Mouse (Mus musculus) liver, adult 2 months (tissue): ENCODE measurements around the gene Dcst2. TPM values are rescaled to one million over a fixed set of nuclear protein-coding genes. Genes with fewer than 3 reads are reported as not detected.

Experiments used
- DNase-seq: peaks from one replicate; pipeline ENCODE4 v3.0.0-alpha.2; 2011; ENCODE audit warnings: low read depth, low spot score; ENCODE audit errors: extremely low read depth
- H3K27ac ChIP-seq: fragments of 200-500 bp; replicated peaks from 2 replicates; pipeline ENCODE4 v1.5.1; 2012; ENCODE audit warnings: low read depth, mild to moderate bottlenecking, control low read depth, inconsistent platforms, low read length; ENCODE audit not compliant: insufficient read depth
- H3K27me3 ChIP-seq: fragments of 200-500 bp; 2 replicates; pipeline ENCODE4 v1.6.1; 2012; ENCODE audit warnings: mild to moderate bottlenecking, moderate library complexity, low read length, inconsistent platforms; ENCODE audit not compliant: control insufficient read depth, insufficient read depth
- H3K36me3 ChIP-seq: fragments of 200-500 bp; 2 replicates; pipeline ENCODE4 v1.6.1; 2012; ENCODE audit warnings: low read length, inconsistent platforms; ENCODE audit not compliant: control insufficient read depth, insufficient read depth
- H3K4me1 ChIP-seq: fragments of 200-500 bp; 2 replicates; pipeline ENCODE4 v1.6.1; 2011; ENCODE audit warnings: low read length; ENCODE audit not compliant: control insufficient read depth, insufficient read depth
- H3K4me3 ChIP-seq: fragments of 200-500 bp; 2 replicates; pipeline ENCODE4 v1.5.1; 2011; ENCODE audit warnings: low read depth, mild to moderate bottlenecking, control low read depth, low read length, moderate library complexity; ENCODE audit not compliant: insufficient read depth
- H3K79me2 ChIP-seq: fragments of 200-500 bp; 2 replicates; pipeline ENCODE4 v1.6.1; 2012; ENCODE audit warnings: inconsistent platforms, mild to moderate bottlenecking, low read length, moderate library complexity; ENCODE audit not compliant: control insufficient read depth, insufficient read depth
- H3K9ac ChIP-seq: fragments of 200-500 bp; 2 replicates; pipeline ENCODE4 v1.6.1; 2012; ENCODE audit warnings: low read depth, mild to moderate bottlenecking, control low read depth, inconsistent platforms, low read length
- CTCF ChIP-seq: fragments of 200-500 bp; IDR thresholded peaks from 2 replicates; pipeline ENCODE4 v1.5.1; 2011; ENCODE audit warnings: low read depth, low read length, control low read depth
- POLR2A ChIP-seq: fragments of 200-500 bp; IDR thresholded peaks from 2 replicates; pipeline ENCODE4 v1.6.1; 2011; ENCODE audit warnings: low read length, control low read depth; ENCODE audit not compliant: insufficient read depth; ENCODE audit errors: extremely low read depth
- WGBS: fragments of 180-500 bp; shearing (Covaris S2); methylation state at CpG from one replicate; pipeline ENCODE4 v1.1.7; 2018; 5-methylcytosine and 5-hydroxymethylcytosine counted together
- polyA plus RNA-seq: library from polyadenylated mRNA; depleted of rRNA; stranded (reverse); fragments of >200 nt; gene quantifications from 2 replicates; pipeline ENCODE4 v1.2.3, GENCODE M21; 2012
- total RNA-seq: library from RNA; depleted of rRNA; stranded (reverse); fragments of >200 nt; gene quantifications from 2 replicates; pipeline ENCODE4 v1.2.3, GENCODE M21; 2014

The Dcst2 gene
- total and polyA plus RNA-seq, 2 experiments: not detected

DNA sequence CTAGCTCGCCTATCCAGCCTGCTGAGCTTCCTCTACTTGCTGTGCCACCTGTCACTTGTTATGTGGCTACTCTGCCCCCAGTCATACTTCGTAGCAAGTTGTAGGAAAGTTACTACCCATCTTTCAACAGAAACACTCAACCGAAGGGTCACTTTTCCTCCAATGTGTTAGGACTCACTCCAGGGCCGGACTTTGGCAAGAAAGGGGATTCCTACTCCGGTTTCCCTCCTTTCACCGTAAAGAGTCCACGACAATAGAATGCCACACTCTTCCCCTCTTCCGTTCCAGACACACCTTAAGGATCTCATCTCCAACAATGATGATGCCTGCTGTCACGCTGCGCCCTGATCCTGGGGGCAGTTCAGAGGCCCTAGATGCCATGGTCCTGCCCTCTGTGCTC lies 49.1 kb downstream of the Dcst2 start:
- Histone ChIP-seq H3K9ac (peak overlapping the region; percentile 83), H3K4me1 (peaks cover 22% of the 10 kb centered on the region), H3K79me2 (peaks cover 4% of the 10 kb centered on the region; the same call in 1 of the 2 replicates), H3K36me3 (peaks cover 4% of the 10 kb centered on the region), H3K27ac (peak overlapping the region; percentile 93), H3K4me3 (peak overlapping the region; percentile 69), H3K27me3 (no peaks in the 10 kb centered on the region)
- TF ChIP-seq POLR2A (no peak), CTCF (no peak)
- peak; percentile 54 for DNase-seq
- 34% methylated on average over 10 of the region's 10 CpGs for WGBS

DNA sequence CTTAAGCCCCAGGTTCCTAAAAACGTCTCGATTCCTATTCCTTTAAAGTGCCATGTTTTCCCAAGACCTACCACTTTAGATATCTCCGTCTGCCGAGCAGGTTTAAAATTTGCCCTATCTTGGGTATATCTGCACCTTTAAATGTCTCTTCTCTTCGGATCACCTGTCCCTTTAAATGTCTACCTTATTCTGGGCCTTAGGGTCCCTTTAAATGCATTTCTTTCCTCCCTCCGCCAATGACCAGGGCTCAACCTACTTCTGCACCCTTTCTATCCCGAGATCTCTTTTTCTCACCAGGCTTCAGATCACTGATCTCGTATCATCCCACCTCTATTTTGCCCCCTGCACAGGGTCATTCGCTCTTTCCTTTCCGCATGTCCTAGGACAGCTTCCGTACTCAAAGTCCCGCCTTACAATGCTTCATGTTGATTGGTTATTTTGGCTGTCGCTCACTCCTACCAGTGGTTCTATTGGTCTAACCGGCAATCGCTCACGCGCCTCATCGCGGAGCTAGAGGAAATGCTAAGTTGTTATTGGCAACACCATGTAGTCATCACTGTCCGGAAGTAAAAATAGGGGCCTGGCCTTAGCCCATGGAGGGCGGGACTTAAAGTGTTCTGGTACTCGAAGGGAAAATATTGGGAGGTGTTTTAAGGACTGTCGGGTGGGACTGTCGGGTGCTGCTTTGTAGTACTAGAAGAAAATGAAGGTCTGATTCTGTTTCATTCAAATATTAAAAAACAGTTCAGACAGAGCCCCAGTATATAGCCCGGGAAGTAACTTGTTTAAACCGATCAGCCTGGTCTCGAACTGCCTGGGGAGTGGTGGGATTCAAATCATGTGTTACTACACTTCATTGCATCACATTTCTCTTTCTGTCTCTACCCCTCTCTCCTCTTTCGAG lies 50.0 kb downstream of the Dcst2 start, which contains the start of gene Flad1:
TSS of gene Flad1 (minus strand) at position 381 of the 904 bp plus-strand sequence.
- Histone ChIP-seq H3K27me3 (no peaks in the 10 kb centered on the region), H3K4me3 (peak within 1 kb of the TSS; percentile 69), H3K9ac (peak within 1 kb of the TSS; percentile 83), H3K79me2 (peaks cover 5% of the 10 kb centered on the region; the same call in 1 of the 2 replicates), H3K4me1 (peaks cover 22% of the 10 kb centered on the region), H3K27ac (peak within 1 kb of the TSS; percentile 93), H3K36me3 (peaks cover 4% of the 10 kb centered on the region)
- peak; percentile 99 for DNase-seq
- WGBS: 3% methylated on average over 28 of the region's 28 CpGs
- TF ChIP-seq POLR2A (no peak), CTCF (no peak)

DNA sequence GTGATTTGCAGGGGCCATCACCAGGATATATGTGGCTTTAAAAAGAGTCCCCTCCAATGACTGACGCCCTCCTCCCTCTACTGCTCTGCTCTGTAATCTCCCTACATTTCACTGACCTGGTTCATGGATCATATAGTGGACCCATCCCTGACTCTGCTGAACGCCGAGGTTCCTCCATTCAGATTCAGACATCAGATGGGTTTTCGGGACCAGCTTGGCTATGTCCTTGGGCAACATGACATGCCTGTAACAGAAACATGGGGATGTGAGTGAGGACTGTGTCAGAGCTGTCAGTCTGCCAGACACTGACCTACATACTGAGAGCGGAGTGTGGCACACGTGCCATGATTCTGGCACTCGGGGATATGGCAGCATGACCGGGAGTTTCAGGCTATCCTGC lies 54.4 kb downstream of the Dcst2 start:
- peaks cover 8% of the 10 kb centered on the region for H3K4me1 ChIP-seq
- H3K27me3 ChIP-seq: no peaks in the 10 kb centered on the region
- H3K9ac ChIP-seq: no peak overlapping the region
- no peak overlapping the region for H3K27ac ChIP-seq
- DNase-seq: no peak
- 96% methylated on average over 8 of the region's 8 CpGs for WGBS
- H3K4me3 ChIP-seq: no peak overlapping the region
- peaks cover 4% of the 10 kb centered on the region for H3K36me3 ChIP-seq
- H3K79me2 ChIP-seq: peaks cover 3% of the 10 kb centered on the region; the same call in 1 of the 2 replicates
- no peak for TF ChIP-seq CTCF
- no peak for TF ChIP-seq POLR2A

DNA sequence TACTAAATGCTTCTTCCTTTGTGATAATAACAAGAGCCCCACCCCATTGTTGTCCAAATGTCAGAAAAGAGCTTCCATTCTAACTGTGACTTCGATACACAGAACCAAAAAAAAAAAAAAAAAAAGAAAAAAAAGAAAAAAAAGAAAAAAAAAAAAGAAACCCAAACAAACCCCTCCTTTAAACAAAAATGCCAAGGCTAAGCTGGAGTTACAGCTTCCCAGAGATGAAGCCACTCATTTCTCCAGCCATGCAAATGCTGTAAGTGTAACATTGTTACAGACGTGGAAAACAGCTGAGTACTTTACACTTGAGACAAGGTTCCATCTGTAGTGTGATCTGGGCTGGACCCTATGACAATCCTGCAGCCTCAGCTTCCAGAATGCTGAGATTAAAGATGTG lies 55.4 kb downstream of the Dcst2 start:
- Histone ChIP-seq H3K9ac (peak overlapping the region; percentile 13; the same call in 1 of the 2 replicates), H3K4me3 (no peak overlapping the region), H3K36me3 (peaks cover 4% of the 10 kb centered on the region), H3K27ac (no peak overlapping the region), H3K79me2 (peaks cover 7% of the 10 kb centered on the region; the same call in 1 of the 2 replicates), H3K27me3 (no peaks in the 10 kb centered on the region), H3K4me1 (peaks cover 8% of the 10 kb centered on the region)
- DNase-seq: no peak
- WGBS: 14% methylated on average over 2 of the region's 2 CpGs
- TF ChIP-seq POLR2A: no peak
- TF ChIP-seq CTCF: no peak

DNA sequence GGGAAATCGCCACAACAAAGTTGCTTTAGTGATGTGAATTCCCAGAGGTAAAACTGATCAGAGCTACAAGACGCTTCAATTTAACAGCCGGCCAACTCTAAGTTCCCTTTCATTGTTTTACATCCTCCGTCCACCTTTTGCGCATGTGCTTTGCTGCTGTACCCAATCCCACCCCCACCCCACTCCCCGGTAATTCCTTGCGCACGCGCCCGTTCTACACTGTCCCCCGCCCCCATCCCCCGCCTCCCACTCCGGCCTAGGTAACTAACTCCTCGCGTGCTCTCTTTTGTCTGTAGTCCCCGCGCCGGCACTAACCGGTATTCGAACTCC lies 56.0 kb downstream of the Dcst2 start:
- H3K4me3 ChIP-seq: peak overlapping the region; percentile 69
- DNase-seq: peak; percentile 29
- peaks cover 8% of the 10 kb centered on the region; the same call in 1 of the 2 replicates for H3K79me2 ChIP-seq
- 1% methylated on average over 20 of the region's 20 CpGs for WGBS
- peaks cover 4% of the 10 kb centered on the region for H3K36me3 ChIP-seq
- H3K27me3 ChIP-seq: no peaks in the 10 kb centered on the region
- no peak for TF ChIP-seq CTCF
- TF ChIP-seq POLR2A: no peak
- H3K9ac ChIP-seq: peak overlapping the region; percentile 35; the same call in 1 of the 2 replicates
- H3K27ac ChIP-seq: no peak overlapping the region
- peaks cover 11% of the 10 kb centered on the region for H3K4me1 ChIP-seq
